Mouse (Mus musculus) forebrain, embryonic 16.5 days (tissue): ENCODE results near the gene Smarca2. TPM values are rescaled to one million over a fixed set of nuclear protein-coding genes. Genes with fewer than 3 reads are reported as not detected.

Experiments used
- ATAC-seq: fragments of 200-750 bp; cut with Nextera tagmentation; 2 replicates; pipeline ENCODE4 v1.8.0; 2017; ENCODE audit warnings: mild to moderate bottlenecking, moderate library complexity
- H3K27ac ChIP-seq: fragments of 300-500 bp; sonication (generic); 2 replicates; pipeline ENCODE4 v1.5.1; 2014; ENCODE audit warnings: low read length, control low read depth
- H3K27me3 ChIP-seq: fragments of 300-500 bp; sonication (generic); replicated peaks from 2 replicates; pipeline ENCODE4 v1.6.1; 2014; ENCODE audit warnings: low read length; ENCODE audit not compliant: control insufficient read depth, insufficient read depth
- H3K36me3 ChIP-seq: fragments of 300-500 bp; sonication (generic); 2 replicates; pipeline ENCODE4 v1.6.1; 2014; ENCODE audit not compliant: control insufficient read depth, insufficient read depth
- H3K4me1 ChIP-seq: fragments of 300-500 bp; sonication (generic); replicated peaks from 2 replicates; pipeline ENCODE4 v1.6.1; 2014; ENCODE audit warnings: low read length; ENCODE audit not compliant: control insufficient read depth, insufficient read depth
- H3K4me2 ChIP-seq: fragments of 300-500 bp; sonication (generic); 2 replicates; pipeline ENCODE4 v1.6.1; 2014; ENCODE audit warnings: mild to moderate bottlenecking, low read length, control low read depth
- H3K4me3 ChIP-seq: fragments of 300-500 bp; sonication (generic); replicated peaks from 2 replicates; pipeline ENCODE4 v1.5.1; 2014; ENCODE audit warnings: mild to moderate bottlenecking, low read length, control low read depth
- H3K9ac ChIP-seq: fragments of 300-500 bp; sonication (generic); replicated peaks from 2 replicates; pipeline ENCODE4 v1.6.1; 2014; ENCODE audit warnings: low read depth, low read length, control low read depth
- H3K9me3 ChIP-seq: fragments of 300-500 bp; sonication (generic); 2 replicates; pipeline ENCODE4 v1.6.1; 2016; ENCODE audit warnings: low read length; ENCODE audit not compliant: control insufficient read depth
- WGBS: fragments of 180-500 bp; shearing (Covaris S2); extraction: QIAGEN DNeasy Blood & Tissue Kit; methylation state at CpG from one replicate; pipeline ENCODE4 v1.1.7; 2014; 5-methylcytosine and 5-hydroxymethylcytosine counted together
- polyA plus RNA-seq: library from polyadenylated mRNA; unstranded; fragments of >200 nt; fragmentation: Nextera tagmentation; extraction: Ambion mirVana; gene quantifications from 2 replicates; pipeline ENCODE4 v1.2.1, GENCODE M21; 2015

Gene Smarca2
- 144 and 157 TPM in 2 replicates for polyA plus RNA-seq

DNA sequence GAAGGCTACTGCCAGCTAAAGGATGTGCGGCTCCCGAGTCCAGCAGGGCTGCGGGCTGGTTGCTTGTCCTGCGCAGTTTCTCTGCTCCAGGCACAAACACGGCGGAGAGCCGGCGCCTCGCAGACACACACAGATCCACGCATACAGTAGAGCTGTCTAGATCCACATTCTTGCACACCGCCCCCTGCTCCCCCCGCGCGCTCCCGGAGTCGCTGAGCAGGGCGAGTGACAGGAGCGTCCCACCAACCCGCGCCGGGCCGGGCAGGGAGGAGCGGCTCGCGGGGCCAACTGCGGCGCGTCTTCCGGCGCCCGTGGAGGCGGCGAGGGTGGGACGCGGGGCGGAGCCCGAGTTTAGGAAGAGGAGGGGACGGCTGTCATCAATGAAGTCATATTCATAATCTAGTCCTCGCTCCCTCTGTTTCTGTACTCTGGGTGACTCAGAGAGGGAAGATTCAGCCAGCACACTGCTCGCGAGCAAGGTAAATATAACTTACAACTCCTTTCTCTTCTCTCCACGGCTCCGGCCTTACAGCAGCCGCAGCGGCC is at the start of gene Smarca2:
Gene Smarca2 (plus strand): TSS at position 296 of the 546 bp plus-strand sequence.
- Histone ChIP-seq H3K36me3 (no peaks in the 10 kb centered on the region), H3K9ac (peak within 1 kb of the TSS; percentile 77), H3K4me3 (peak within 1 kb of the TSS; percentile 88), H3K4me2 (peak within 1 kb of the TSS; percentile 97), H3K27me3 (no peaks in the 10 kb centered on the region), H3K4me1 (peaks cover 24% of the 10 kb centered on the region), H3K9me3 (no peaks in the 10 kb centered on the region), H3K27ac (peak within 1 kb of the TSS; percentile 97)
- under 1% methylated on average over 45 of the region's 45 CpGs for WGBS
- peak; percentile 98 for ATAC-seq

DNA sequence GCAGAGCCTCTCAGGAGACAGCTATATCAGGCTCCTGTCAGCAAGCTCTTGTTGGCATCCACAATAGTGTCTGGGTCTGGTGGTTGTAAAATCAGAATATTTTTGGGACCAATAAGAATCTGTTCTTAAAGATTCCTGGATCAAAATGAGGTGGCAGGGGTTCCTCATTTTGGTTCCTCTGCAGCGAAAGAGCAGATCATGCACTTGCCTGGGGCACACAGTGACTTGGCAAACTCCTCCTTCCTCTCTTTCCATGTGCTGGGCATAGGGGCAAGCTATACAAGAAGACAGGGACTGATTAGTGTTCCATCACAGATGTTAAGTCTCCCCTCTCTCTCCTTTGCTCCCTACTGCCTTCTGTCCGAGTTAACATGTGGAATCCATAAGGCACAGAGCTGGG is 40.0 kb upstream of the Smarca2 start:
- ATAC-seq = no peak
- Histone ChIP-seq H3K27ac (no peak overlapping the region), H3K4me2 (no peak overlapping the region), H3K4me3 (no peak overlapping the region), H3K4me1 (0 out of 2 replicates have a peak, but pooled peaks cover 7% of the 10 kb centered on the region), H3K36me3 (no peaks in the 10 kb centered on the region), H3K9ac (no peak overlapping the region), H3K9me3 (no peaks in the 10 kb centered on the region), H3K27me3 (no peaks in the 10 kb centered on the region)
- 84% methylated on average over 2 of the region's 2 CpGs for WGBS

DNA sequence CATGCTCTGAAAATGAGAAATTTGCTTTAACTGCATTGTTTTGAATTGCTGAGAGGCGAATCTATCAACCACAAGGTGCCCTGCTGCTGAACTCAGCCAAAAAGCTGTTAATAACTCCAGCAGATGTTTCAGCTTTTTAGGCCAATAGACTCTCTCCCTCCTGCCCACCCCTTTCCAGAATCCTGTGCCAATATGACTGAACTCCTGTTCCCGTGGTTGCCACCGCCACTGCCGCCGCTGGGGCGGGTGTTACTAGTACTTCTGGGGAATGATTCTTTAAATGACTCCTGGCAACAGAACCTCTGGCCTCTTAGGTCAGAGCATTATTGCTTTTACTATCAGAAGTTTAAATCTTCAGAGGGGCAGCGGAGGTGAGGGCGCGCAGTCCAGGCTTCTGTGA is 38.7 kb upstream of the Smarca2 start:
- H3K27ac ChIP-seq = no peak overlapping the region
- ATAC-seq = no peak
- no peak overlapping the region for H3K9ac ChIP-seq
- no peaks in the 10 kb centered on the region for H3K36me3 ChIP-seq
- no peaks in the 10 kb centered on the region for H3K27me3 ChIP-seq
- 63% methylated on average over 9 of the region's 9 CpGs for WGBS
- H3K4me3 ChIP-seq = no peak overlapping the region
- no peaks in the 10 kb centered on the region for H3K9me3 ChIP-seq
- no peak overlapping the region for H3K4me2 ChIP-seq
- 0 out of 2 replicates have a peak, but pooled peaks cover 7% of the 10 kb centered on the region for H3K4me1 ChIP-seq

DNA sequence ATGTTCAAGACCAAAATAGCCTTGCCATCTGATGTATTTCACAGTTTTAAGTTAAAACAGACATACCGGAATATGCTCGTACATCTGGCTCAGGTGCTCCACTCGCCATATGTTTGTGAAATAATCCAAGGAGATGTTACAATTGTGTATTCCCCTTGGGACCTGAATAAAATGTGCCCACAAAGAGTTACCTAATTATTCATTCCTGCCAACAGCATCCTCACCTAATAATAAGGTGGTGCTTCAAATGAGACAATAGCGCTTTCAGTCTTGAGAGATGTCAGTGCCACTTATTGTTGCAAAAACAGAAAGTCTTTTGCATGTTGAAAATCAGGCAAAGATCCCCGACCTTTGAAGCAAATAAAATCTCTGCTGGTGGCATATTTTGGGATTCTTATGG is 36.6 kb upstream of the Smarca2 start:
- no peak overlapping the region for H3K27ac ChIP-seq
- no peak overlapping the region for H3K4me2 ChIP-seq
- no peak overlapping the region for H3K9ac ChIP-seq
- no peak for ATAC-seq
- H3K27me3 ChIP-seq = no peaks in the 10 kb centered on the region
- 0 out of 2 replicates have a peak, but pooled peaks cover 7% of the 10 kb centered on the region for H3K4me1 ChIP-seq
- H3K4me3 ChIP-seq = no peak overlapping the region
- 71% methylated on average over 5 of the region's 5 CpGs for WGBS
- H3K36me3 ChIP-seq = no peaks in the 10 kb centered on the region
- no peaks in the 10 kb centered on the region for H3K9me3 ChIP-seq

DNA sequence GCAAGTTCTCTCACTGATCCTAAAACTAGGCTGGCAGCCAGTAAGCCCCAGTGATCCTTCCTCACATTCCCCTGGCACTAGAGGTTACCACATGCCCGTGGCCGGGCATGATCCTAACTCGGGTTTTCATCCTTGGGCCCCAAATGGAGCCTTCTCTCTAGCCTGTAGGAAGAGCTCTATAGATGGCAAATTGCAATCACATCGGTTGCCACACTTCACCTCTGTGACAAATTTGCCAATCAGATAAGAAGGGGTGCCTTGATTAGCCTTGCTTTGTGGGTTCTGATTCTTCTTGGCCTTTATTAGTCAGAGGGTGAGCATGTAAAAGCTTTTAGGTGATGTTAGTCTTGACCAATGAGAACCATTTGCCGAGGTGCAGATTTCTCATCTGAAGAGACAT is 35.9 kb upstream of the Smarca2 start:
- Histone ChIP-seq H3K9me3 (no peaks in the 10 kb centered on the region), H3K36me3 (no peaks in the 10 kb centered on the region), H3K27ac (no peak overlapping the region), H3K27me3 (no peaks in the 10 kb centered on the region), H3K4me2 (no peak overlapping the region), H3K4me3 (no peak overlapping the region), H3K4me1 (0 out of 2 replicates have a peak, but pooled peaks cover 7% of the 10 kb centered on the region), H3K9ac (no peak overlapping the region)
- 89% methylated on average over 5 of the region's 5 CpGs for WGBS
- no peak for ATAC-seq

DNA sequence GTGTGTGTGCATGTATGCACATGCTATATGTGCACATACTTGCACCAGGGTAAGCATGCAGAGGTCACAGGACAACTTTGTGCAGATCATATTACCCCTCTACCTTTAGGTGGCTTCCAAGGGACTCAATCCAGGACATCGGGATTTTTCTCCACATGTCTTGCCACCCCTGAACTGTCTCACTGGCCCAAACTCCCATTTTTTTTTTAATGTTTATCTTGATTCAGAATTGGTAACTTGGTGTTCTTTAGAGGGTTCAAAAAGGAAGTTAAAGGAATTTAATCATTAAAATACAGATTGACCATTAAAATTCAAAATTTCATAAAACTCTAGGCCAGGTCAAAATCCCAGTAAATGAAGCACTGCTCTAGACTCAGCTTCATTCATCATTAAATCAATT is 35.4 kb upstream of the Smarca2 start:
- WGBS = 89% methylated on average over 1 of the region's 1 CpGs
- Histone ChIP-seq H3K4me3 (no peak overlapping the region), H3K9me3 (no peaks in the 10 kb centered on the region)

DNA sequence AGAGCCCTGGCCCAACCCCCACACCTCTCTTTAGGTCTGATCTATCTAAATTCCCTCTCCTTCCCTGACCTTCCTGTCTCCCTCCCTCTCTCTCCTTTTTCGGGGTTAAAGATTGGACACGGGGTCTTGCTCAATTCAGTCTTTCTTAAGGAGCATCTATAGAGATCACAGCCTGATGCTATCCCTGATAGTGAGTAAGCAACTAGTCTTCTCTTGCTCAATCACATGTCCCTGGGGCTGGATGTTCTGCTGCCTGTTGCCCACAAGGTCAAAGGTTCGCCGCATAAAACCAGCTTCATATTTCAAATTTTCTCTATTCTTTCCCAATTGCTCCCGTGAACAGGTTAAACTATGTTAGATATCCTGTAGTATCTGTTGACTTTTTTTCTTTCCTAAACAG is 25.2 kb upstream of the Smarca2 start:
- H3K36me3 ChIP-seq = no peaks in the 10 kb centered on the region
- H3K9me3 ChIP-seq = no peaks in the 10 kb centered on the region
- no peak overlapping the region for H3K27ac ChIP-seq
- WGBS = 83% methylated on average over 5 of the region's 5 CpGs
- H3K4me3 ChIP-seq = no peak overlapping the region
- H3K27me3 ChIP-seq = no peaks in the 10 kb centered on the region
- ATAC-seq = no peak
- no peak overlapping the region for H3K4me2 ChIP-seq
- no peak overlapping the region for H3K9ac ChIP-seq
- no peaks in the 10 kb centered on the region for H3K4me1 ChIP-seq

More for the DNA sequence above, 35.4 kb upstream of the Smarca2 start:
- H3K9ac ChIP-seq = no peak overlapping the region
- H3K4me1 ChIP-seq = 0 out of 2 replicates have a peak, but pooled peaks cover 7% of the 10 kb centered on the region
- H3K27me3 ChIP-seq = no peaks in the 10 kb centered on the region
- no peak overlapping the region for H3K4me2 ChIP-seq
- no peak overlapping the region for H3K27ac ChIP-seq
- H3K36me3 ChIP-seq = no peaks in the 10 kb centered on the region
- ATAC-seq = no peak

DNA sequence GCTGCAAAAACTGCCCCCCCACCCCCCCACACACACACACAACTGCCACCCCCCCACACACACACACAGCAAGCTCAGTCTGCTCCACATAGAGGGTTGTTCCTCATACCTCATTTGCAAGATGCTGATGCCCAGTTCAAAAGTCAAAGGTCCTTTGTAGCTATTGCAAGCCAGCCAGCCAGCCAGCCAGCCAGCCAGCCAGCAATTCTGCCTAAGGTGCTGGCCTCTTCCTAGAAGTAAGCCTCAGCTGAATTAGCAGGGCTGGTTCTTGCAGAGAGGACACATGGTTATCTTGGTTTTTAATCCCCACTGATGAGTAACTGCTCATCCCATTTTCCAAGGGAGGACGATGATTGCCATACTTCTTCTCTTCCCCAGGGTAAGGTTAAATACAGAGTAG is 24.8 kb upstream of the Smarca2 start:
- H3K4me2 ChIP-seq = no peak overlapping the region
- no peak overlapping the region for H3K9ac ChIP-seq
- H3K4me3 ChIP-seq = no peak overlapping the region
- H3K27me3 ChIP-seq = no peaks in the 10 kb centered on the region
- ATAC-seq = no peak
- H3K27ac ChIP-seq = no peak overlapping the region
- no peaks in the 10 kb centered on the region for H3K4me1 ChIP-seq
- WGBS = 91% methylated on average over 1 of the region's 1 CpGs
- no peaks in the 10 kb centered on the region for H3K9me3 ChIP-seq
- H3K36me3 ChIP-seq = no peaks in the 10 kb centered on the region

DNA sequence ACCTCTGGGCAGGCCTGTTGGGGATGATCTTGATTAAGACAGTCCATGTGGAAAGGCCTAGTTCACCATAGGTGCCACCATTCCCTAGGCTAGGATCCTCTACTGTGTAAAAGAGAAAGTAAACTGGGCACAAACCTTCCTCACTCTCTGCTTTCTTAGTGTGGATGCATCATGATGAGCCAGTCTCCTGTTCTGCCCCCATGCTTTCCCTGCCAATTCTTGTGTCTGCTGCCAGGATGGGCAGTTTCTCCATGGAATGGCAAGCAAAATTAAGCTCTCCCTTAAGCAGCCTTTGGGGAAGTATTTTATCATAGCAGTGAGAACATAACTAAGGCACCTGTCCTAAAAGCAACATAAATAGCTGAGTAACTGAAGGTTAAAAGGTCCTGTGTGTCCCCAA is 10.2 kb upstream of the Smarca2 start:
- H3K27ac ChIP-seq = no peak overlapping the region
- no peak overlapping the region for H3K9ac ChIP-seq
- H3K36me3 ChIP-seq = no peaks in the 10 kb centered on the region
- H3K27me3 ChIP-seq = no peaks in the 10 kb centered on the region
- H3K9me3 ChIP-seq = no peaks in the 10 kb centered on the region
- ATAC-seq = no peak
- no peaks in the 10 kb centered on the region for H3K4me1 ChIP-seq
- no peak overlapping the region for H3K4me2 ChIP-seq
- H3K4me3 ChIP-seq = no peak overlapping the region

DNA sequence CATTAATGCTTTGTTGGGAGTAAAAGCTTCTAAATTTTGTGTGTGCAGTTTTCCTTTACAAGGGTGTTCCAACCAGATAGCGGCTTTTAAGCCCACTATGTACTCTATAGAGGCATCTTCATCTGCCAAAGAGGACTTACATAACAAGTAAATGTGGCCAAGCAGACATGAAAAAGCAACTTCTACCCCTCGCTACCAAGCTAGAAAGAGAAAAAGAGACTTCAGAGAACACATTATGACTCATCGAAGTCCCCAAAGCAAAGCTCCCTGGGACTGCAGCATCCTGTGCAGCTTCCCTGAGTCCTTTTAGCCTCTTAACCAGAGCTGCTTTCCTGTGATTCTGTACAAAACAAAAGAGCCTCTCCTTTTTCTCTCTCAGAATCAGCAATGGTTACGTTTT is 3.4 kb upstream of the Smarca2 start:
- Histone ChIP-seq H3K4me3 (no peak overlapping the region), H3K4me2 (no peak overlapping the region), H3K36me3 (no peaks in the 10 kb centered on the region), H3K9ac (no peak overlapping the region), H3K27me3 (no peaks in the 10 kb centered on the region), H3K9me3 (no peaks in the 10 kb centered on the region), H3K4me1 (peaks cover 9% of the 10 kb centered on the region), H3K27ac (no peak overlapping the region)
- no peak for ATAC-seq
- 60% methylated on average over 4 of the region's 4 CpGs for WGBS
